Mouse (Mus musculus) NIH3T3 (cell line): ENCODE measurements around the gene Edc3.
"Not testable (repeated sequence)": the region's sequence is repeated elsewhere in the genome, so short reads cannot be mapped to it uniquely, and the experiment has no call there.

ENCODE experiments used
- DNase-seq: peaks from one replicate; pipeline ENCODE4 v3.0.0-alpha.2; 2012; ENCODE audit warnings: low read depth

Edc3 gene

DNA sequence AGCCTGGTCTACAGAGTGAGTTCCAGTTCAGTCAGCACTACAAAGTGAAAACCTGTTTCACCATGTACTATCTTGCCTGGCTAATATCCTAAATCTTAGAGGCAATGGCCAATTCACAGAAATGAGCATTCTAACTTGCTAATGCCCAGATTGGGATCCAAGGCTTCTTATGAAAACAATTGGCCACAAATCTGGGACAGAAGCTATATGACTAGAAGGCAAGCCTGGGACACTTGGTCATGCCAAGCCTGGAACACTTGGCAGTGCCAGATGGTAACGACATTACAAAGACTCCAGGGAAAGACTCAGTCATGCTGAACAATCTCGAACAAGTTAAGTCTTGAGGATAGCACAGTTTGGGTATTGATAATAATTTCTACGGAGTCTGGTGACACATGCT, 1.8 kb upstream of the Edc3 start:
- DNase-seq, result no peak

DNA sequence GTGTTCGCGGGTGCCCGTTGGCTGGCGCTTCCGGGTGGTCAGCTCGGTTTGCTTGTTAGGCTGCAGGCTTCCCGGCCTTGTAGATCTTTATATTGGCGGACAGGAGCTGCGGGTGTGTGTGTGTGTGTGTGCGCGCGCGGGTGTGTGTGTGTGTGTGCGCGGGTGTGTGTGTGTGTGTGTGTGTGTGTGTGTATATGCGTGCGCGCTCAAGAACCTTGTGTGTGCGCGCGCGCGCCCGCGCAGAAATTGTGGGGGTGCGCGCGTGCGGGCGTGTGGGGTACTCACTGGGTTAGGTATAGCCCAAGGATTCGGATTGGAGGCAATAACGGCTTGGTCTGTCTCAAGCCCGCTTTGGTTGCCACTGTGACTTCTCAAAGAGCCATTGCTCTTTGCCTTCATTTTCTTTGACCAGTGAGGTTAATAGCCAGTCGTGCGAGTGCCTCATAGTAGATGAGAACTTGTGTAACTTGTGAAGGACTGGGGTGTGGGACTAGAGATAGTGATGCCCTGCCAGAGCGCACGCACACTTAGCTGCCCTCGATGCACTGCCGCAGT, 457 bp downstream of the Edc3 start:
- DNase-seq, result peak; percentile 66

DNA sequence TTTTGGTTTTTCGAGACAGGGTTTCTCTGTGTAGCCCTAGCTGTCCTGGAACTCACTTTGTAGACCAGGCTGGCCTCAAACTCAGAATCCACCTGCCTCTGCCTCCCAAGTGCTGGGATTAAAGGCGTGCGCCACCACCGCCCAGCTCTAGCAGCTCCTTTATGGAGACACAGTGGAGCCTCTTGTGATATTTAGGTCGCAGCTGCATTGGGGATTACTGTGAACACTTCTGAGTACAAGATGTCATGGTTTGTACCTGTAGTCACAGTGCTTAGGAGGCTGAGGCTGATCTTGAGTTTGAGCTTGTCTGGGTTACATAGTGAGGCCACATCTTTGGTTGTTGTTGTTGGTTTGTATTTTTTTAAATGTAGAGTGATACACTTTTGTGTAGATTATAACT, 1.9 kb downstream of the Edc3 start:
- DNase-seq, result not testable (repeated sequence)

DNA sequence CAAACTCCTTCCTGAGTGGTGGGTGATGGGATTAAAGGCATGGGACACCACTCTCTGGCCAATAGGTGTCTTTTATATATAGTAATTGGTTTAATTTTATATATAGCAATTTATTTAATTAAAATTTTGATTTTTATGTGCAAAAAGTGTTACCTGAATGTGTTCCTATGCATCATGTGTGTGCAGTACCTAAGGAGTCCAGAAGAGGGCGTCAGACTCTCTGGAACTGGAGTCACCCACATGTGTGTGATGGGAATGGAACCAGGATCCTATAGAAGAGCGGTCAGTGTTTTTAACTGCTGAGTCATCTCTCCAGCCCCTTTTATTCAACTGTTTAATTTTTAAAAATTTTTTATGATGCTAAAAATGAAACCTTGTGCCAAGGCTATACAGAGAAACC, 3.9 kb downstream of the Edc3 start:
- no peak for DNase-seq

DNA sequence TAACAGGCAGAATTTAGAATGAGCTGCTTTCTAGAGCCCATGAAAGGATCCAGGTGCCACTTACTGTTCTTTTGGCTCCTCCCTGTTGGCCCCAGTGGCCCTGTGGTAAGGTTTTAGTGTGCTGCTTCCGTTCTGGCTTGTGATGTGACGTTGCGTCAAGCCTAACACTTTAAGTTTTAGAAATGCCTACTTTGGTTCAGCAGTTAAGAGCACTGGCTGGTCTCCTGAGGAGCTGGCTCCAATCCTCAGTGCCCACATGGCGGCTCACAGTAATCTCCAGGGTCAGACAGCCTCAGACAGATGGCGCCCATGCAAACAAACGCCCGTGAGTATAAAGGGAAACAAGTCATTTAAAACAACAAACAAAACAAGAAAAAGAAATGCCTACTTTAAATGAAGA, 10.1 kb downstream of the Edc3 start:
- DNase-seq, result no peak

DNA sequence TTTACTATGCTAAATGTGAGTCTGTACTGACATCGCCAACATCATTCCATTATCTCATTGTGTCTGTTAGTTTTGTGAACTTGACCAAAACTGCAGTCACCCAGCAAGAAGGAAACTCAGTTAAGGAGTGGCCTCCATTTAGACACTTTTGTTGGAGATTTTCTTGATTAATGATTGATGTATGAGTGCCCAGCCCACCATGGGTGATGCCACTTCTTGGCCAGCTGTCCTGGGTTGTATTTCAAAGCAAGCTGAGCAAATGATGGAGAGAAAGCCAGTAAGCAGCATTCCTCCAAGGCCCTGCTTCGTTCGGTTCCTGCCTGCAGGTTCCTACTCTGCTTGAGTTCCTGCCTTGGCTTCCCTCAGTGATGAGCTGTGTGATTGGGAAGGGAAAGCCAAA, 12.4 kb downstream of the Edc3 start:
- DNase-seq, result no peak

DNA sequence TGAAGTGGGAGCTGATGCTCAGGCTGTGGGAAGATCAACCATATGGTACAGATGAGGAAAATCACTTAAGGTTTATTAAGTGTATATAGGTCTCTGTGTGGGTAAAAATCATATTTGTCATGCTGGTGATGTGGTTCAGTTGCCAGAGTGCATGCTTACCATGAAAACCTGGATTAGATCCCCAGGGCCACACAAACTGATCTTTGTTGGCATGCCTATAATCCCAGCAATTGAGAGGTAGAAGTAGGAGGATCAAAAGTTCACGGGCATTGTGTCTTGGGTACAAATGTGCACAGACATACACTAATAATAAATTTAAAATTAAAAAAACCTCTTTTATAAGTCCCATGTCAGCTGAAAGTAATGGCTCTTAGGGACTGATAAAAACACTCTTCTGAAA, 14.0 kb downstream of the Edc3 start:
- no peak for DNase-seq

DNA sequence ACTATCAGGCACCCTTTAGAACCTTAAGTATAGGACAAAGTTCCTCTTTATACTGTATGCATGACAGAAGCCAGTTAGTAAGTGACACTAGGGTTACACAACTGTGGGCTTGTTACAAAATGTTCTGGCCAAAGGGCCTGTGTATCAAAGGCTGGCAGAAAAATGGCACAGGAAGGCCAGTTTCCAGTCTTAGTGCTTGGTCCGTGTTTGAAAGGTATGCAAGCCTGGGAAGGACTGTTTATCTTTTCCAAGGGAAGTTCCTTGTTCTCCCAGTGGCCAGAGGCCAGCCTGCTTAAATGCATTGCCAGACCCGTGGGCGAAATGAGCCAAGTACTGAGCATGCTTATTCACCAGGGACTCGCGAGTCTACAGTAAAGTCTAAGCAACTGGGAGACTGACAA, 15.0 kb downstream of the Edc3 start:
- peak; percentile 65 for DNase-seq

DNA sequence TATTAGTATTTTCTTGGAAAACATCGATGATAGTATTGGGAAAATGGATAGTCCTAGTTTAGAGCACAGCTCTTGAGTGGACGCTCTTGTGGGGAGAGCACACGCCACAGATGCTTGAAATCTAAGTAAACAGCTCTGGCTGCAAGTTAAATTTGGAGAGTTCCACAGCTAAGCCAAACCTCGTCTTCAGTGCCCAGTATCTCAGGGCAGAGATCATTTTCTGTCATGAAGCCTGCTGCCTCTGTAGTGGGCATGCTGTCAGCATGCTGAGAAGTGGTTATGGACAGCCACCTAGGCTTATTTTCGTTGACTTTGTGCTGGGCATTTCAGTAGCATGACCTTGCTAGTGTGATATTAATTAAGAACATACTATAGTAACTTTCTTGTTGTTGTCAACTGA, 15.5 kb downstream of the Edc3 start:
- no peak for DNase-seq

DNA sequence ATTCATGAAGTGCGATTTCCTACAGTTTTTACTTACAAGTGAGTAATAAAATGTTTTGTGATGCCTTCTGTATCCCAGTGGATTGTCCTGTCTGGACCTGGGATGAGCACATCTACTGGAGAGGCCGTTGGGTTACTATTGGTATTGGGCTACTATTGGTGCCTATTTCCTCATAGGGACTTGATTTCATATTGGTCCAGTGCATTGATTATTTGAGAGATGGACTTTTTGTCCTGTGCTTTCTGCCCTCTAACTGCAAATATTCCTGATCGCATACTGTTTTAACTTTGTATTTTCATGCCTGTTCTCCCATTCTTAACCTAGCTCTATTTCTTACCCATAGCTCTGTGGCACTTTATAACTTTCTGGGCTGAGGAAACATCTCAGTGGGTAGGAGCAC, 16.4 kb downstream of the Edc3 start:
- no peak for DNase-seq

DNA sequence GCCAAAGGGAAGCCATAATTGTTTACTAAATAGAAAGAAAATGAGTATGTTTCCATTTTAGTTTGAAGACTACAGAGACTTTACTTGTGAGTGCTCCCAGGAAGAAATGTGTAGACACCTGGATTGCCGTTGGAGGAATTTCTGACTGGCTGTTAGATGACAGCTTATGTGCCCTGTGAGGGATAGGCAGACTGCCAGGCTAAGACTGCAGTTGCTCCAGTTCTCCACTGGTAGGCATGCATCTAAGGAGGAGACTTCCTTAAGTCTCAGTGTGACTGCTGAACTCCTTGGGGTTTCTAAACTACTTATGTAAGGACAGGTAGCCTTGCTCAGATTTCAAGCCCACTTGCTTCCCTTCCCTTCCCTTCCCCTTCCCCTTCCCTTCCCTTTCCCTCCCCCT, 20.0 kb downstream of the Edc3 start:
- DNase-seq, result peak; percentile 10

DNA sequence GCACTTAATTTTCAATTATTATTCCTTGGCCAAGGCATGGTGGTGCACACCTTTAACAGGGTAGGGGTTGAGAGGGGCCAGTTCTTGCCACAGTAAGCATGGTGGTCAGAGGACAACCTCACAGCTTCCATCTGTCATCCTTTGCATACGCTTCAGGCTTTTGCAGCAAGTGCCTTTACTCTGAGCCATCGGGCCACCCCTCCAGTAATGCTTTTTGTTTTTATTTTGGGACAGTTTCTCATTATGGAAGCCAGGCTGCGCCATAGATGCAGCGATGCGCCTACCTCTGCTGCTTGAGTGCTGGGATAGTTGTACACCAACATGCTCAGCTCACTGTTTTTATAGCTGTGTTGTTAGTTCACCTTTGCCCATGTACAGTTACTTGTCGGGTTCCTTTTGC, 25.3 kb downstream of the Edc3 start:
- no peak for DNase-seq

DNA sequence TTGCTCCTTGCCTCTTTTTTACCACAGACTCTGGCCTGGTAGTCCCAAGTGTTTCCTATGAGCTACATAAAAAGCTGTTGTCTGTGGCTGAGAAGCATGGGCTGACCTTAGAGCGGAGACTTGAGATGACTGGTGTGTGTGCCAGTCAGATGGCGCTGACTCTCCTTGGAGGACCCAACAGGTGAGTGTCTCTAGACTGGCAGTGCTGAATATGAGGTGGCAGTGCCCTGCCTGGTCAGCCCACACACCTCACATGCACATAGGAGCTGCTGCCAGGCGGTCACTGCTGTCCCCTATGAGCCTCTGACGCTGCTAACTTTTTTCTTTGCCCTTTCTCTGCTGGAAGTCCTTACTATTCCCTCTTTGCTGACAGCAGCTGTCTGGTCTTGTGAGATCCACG, 31.5 kb downstream of the Edc3 start:
- no peak for DNase-seq

DNA sequence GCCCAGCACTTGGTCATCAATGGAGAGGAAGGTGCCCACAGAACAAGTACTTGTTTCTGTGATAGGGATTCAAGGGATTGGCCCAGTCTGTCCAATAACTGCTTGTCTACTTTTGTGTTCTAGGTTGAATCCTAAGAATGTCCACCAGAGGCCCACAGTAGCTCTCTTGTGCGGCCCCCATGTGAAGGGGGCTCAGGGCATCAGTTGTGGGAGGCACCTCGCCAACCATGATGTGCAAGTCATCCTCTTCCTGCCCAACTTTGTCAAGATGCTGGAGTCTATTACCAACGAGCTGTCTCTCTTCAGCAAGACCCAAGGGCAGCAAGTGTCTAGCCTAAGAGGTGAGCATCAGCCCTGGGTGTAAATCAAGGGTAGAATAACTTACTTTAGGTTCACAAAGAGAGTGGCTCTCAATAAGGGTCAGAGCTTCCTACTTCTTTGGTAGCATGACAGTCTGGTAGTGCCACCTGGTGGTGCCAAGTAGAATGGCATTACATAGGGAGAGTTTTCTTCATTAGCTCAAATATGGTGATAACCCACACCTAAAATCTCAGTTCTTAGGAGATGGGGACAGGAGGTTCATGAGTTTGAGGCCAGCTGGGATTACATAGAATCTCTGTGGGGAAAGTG, 36.2 kb downstream of the Edc3 start:
- DNase-seq, result peak; percentile 77

DNA sequence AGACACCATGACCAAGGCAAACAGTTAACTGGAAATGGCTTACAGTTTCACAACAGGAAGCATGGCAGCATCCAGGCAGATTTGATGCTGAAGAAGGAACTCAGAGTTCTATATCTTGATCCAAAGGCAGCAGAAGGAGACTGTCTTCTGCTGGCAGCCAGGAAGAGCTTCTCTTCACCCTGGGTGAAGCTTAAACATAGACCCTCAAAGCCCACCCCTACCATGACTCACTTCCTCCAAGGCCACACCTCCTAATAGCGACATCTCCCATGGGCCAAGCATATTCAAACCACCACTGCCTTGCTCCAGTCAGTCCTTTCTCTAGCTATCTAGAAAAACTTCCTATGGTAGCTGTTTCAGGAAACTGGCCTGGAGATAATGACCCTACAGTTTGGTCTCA, 38.7 kb downstream of the Edc3 start:
- DNase-seq, result no peak

DNA sequence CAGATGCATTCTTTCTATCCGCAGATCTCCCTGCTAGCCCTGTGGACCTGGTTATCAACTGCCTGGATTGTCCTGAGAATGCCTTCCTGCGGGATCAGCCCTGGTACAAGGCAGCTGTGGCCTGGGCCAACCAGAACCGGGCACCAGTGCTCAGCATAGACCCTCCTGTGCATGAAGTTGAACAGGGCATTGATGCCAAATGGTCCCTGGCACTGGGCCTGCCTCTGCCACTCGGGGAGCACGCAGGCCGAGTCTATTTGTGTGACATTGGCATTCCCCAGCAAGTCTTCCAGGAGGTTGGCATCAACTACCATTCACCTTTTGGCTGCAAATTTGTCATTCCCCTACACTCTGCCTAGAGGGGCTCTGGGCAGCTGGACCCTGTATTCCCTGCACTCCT, 39.8 kb downstream of the Edc3 start:
- DNase-seq, result no peak

DNA sequence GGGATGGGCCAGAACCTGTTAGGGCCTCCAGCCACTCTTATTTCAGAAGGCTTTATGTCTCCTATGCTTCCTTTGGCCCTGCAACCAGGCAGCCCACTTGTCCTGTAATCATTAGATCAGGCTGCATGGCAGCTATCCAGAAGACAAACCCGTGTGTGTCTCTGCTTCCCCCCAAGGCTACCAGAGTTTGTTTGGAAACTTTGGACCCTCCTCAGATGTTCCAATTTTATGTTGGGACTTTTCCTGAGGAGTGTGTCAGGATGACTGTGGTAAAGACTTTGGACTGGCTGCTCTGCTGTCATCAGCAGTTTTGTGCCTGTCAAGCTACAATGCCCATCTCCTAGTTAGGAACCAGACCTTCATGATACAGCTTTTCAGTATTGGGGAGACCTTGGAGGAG, 40.5 kb downstream of the Edc3 start:
- no peak for DNase-seq

DNA sequence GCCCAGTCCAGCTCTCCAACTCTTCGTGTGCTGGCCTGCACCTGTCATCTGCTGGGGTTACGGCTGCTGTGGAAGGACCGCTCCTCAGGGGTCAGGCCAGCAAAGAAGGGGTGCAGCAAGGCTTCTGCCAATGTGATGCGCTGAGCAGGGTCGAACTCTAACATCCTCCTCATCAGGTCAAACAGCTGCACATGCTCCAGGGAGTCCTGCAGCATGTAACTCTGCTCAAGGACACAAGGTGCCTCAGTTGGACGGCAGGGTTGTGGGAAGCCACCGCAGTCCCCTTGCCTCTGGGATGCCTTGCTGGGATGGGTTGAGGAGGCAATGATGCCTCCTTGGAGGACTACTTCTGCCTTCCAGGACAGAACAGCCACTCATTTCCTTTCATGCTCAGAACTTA, 42.6 kb downstream of the Edc3 start:
- DNase-seq, result no peak

DNA sequence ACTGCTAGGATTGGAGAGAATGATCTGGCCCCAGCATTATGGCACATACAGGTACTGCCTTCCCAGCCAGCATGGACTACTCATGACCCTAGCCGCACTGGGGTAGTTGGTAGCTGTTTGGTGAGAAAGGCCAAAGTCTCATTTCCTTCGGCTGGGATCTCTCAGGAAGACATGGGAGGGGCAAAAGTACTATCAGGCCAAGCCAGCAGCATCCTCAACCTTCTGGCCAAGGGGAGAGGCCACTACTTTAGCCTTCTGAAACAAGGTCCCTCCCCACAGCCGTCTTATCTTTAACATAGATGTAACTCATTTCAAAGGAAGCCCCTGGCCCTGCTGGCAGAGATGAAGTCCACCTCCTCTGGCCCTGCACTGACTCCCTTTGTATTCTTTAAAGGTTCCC, 49.2 kb downstream of the Edc3 start:
- DNase-seq, result no peak

DNA sequence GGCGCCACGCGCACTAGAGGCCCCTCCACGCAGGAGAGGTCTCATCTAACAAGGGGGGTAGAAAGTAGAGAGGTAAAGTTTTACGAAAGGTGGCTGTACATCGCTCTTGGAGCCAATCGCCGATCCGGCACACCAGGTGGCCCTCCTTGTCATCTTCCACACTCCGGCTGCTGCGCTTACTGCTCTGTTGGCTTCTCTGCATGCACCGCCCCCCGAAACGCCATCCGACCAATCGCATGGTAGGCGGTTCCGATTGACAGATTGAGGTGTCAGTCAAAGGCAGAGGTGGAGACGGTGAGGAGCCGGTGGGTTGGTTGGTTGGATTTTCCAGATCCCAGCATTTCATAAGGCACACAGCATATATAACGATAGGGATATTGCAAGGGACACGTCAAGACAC, 50.2 kb downstream of the Edc3 start:
- DNase-seq, result no peak

DNA sequence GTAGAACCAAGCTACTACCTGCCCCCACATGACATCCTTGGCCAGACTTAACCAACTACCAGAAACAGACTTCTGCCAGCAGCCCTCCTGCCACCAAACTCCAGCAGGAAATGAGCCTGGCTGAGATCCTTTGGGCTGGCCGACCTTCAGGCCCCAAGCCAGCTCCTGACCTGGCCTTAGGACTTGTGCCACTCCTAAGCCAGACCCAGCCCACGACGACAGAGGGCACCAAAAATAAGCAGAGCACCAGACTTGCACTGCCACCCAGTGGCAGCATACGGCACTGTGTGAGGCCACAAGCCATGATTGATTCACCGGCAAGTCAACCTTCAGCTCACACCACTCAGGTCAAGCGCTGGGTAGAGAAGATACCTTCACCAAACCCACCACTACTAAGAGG, 50.9 kb downstream of the Edc3 start:
- peak; percentile 71 for DNase-seq

DNA sequence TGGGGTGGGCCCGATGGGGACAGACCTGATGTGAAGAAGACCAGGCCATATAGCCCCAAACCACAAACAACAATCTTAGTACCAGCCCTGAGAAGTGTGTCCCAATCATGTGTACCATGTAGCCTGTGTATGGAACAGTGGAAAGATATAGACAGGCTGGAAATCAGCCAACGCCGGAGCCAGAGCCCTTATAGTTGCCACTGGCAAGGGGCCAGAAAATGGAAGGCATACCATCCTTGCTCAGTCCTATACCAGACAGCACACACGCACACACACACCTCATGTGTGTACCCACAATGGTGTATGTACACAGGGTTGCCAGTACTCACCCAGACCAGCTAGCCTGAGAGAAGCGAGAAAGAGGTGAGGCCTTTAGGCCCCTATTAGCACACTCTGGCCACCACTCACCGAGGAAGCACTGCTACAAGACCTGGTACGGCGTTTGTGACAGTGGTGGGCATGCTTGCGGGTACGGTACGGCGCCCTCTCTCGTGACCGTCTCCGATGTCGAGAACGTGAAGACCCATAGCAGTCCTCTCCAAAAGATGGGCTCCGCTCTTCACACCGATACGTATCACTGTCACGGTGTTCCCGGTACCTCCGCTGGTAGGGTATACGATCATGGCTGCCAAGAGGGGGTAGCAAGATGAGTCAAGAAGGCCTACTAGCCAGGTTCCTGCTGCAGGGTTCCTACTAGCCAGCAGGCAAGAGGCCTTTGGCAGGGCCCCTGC, 52.2 kb downstream of the Edc3 start:
- DNase-seq, result no peak

DNA sequence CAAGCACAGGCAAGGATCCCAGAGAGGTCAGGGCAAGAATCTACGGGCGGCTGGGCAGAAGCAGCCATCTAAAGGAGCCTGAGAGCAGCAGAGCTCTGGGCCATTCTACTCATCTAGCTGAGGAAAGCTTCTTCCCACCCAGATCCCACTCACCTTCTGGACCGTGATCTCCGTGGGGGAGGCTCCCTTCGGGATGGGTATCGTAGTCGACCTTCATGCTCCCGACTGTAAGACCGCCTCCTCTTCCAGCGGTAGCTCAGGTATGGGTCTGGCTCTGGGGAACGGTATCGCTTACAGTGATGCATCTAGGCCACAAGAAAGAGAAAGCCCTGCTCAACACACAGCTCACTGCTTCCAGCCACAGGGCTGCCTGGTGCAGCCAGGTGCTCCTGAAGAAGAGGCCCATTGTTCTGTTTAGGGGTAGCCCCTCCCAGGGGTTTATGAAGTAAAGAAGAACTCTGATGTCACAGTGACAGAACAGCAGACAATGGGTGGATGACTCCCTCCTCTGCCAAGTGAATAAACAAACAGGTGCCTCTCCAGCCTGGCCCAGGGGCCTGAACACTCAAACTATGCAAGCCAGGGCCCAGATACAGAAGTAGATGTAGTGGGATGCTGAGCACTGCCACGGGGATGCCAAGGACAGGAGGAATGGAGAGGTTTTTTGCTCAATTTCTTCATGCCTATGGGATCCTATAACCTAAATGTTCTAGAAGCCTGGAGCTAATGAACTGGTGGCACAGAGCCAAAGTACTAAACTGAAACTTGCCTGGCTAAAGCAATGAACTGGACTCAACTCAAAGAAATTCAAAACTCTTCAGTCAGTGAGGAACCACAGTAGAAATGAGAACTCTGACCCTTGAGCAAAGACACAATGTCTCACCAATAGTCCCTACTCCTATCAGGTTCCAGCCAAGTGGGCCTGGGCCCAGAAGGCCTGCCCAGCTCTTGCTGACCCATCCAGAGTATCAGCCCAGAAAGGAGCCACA, 53.5 kb downstream of the Edc3 start:
- DNase-seq, result peak; percentile 67
